Mouse (Mus musculus) T-helper 2 cell (primary cell): ENCODE results near the gene Slc4a2.

Source experiments
- in situ Hi-C: fragments of 300-600 bp; cut with MboI, MseI; formaldehyde crosslinking; loops from one replicate; pipeline ENCODE4 v1.15.1; 2025; ENCODE audit warnings: high pct_unique_total_duplicates

The Slc4a2 gene

DNA sequence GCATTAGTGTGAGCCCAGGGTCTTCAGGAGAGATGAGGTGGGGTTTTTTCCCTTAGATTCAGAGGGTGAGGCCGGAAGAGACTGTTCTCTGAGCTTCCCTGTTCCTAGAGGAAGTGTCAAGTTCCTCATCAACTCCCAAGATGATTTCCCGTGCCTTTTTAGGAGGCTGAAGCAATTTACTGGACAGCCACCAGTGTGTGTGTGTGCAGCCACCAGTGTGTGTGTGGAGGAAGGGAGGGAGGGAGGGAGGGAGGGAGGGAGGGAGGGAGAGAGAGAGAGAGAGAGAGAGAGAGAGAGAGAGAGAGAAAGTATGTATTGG lies 30.3 kb downstream of the Slc4a2 start:
- in situ Hi-C loops = loop anchor here (5.0 kb wide), 1 partner anchor 62 kb away; the partner anchor contains the start of genes Abcb8 and Atg9b

DNA sequence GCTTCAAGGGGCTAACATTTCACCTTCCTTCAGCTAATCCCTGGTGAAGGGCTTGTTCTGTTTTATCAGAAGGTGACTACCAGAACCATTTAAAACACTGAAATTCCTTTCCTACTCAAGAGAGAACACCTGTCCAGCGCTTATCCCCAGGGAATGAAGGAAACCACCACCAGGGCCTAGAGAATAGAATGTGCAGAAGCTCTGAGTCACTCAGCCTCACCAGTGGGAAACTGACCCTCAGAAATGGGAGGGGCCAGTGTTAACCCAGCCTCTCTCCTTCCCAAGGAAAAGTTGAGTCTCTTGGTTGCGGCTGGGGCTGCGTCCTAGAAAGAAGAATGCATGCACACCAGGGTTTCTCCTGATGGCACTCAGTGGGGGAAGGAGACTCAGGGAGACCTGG lies 31.4 kb downstream of the Slc4a2 start:
- in situ Hi-C loops = no loop called here

DNA sequence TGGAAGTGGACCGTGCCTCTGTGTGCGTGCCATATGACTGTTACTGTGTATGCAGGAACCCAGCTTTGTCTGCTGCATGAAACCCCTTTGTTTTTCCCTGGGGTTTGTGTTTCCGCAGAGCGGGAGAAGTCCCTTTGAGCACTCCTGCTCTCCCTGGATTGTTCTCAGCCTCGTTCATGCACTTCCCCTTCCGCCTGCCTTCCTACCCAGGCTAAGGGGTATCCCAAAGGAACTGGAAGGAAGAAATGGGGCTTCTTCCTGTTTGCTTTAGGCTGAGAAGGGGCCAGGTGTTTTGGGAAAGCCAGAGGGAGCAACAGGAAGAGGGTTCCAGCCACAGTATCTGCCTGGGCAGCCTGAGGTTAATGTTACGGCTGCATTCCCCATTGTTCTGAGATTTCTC lies 32.0 kb downstream of the Slc4a2 start:
- in situ Hi-C loops = no loop called here

DNA sequence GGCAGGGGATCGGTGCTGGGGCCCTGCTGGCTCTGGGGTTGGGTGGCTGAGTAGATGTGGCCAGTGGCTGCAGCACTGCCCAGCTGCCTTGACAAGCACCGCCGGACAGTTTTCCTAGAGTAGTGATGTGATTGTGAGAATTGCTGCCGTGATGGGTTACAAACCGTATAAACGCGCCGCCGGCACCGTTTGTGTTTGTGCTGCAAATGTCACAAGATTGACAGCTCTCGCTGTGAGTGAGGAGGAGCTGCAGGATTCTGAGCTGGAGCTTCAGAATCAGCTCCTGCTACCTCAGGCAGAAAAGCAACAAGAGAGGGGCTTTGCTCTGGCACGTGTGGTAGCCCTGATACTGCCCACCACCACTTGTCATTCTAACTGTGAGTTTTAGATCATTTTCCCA lies 43.1 kb downstream of the Slc4a2 start:
- in situ Hi-C loops = no loop called here

DNA sequence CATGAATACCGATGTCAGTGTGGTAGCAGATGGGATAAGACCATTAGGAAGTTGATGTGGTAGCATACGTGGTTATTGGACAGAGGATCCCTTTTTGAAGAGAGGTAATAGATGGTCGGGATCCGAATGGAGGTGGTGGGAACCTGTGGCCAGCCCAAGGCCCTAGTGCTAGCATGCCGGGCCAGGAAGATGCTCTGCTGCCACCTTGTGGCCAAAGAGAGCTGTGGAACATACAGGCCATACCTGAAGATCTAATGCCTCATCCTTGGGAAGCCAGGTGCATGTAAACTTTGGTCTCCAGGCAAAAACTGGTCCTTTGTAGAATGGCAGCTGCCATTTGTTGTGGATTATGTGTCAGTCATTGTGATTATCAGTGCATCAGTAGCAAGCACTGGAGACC lies 47.0 kb downstream of the Slc4a2 start:
- in situ Hi-C loops = no loop called here

DNA sequence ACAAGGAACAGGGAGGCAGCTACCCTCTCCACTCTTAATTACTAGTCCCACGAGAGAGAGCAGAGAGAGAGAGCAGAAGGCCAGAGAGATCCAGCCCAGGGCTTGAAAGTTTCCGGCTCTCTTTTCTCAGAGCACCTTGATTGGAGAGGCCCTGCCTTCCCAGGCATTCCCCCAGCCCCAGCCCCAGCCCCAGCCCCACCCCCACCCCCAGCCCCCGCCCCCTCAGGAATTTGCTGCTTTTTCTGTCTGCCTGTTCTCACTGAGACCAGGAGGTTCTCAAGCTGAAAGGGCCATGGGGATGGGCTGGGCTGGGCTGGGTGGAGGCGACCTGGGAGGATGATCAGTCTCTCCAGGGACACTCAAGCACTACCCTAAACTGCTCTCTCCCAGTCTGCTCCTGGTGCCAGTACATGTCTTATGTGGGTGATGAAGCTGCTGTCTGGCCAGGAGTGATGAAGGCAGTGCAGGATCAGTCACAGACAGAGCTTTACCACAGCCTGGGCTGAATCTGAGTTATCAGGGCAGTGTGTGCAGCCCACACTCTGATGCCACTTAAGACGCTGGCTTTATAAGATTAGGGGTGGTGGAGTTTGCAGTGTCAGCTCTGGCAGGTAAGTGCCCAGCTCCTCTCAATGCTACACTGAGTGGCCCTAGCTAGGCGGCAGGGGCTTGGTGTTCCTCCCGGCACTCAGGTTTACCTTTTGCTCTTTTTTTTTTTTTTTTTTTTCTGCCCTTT lies 49.4 kb downstream of the Slc4a2 start:
- in situ Hi-C loops = no loop called here

DNA sequence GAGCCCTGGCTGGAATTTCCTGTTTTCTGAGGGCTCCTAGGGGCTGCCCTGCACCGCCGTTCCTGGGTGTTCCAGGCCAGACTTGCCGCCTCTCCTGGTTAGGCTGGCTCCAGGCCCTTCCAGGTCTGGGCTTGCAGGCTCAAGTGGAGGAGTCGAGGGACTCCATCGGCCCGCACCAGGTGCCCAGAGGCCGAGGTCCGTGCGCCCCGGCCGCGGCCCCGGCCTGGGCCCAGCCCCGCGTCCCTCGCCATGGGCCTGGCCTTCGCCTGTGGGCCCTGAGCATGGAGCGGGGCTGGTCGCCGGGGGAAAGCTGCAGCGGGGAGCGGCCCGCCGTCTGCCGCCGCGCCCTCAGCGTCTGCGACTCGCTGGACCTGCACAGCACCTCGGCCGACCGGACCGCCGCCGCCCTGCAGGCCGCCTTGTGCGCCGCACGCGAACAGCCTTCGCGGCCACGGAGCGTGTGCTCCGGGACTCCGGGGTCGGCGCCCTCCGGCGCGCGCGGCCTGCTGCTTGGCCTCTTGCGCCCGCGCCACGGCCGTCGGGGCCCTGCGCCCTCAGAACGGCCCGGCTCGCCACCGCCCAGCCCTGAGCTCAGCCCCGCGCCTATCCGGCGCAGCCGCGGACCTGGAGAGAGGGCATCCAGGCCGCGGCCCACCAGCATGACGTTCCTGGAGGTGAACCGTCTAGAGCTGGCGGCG lies 50.5 kb downstream of the Slc4a2 start:
- in situ Hi-C loops = no loop called here

DNA sequence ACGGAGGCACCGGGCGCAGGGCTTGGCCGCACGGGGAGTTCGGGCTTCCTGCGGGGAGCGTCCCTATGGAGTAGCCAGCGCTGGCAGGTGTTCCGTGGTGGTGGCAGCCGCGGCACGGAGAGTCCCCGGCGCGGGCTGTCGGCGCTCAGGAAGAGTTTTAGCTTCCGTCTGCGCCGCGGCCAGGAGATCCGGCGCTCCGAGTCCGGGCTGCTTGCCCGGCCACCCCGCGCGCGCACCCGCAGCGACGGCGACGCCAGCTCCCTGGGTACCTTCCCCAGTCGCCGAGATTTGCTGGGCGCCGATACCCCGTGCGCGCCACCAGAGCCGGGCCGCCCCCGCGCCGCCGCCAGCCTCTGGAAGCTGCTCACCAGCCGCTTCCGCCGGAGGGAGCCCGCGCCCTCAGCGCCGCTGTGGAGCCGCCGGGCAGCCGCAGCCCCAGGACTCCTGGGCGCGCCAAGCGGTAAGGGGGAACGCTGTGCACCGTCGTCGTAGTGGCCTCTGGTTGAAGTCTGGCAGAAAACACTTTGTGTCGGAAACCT lies 51.2 kb downstream of the Slc4a2 start:
- in situ Hi-C loops = no loop called here

DNA sequence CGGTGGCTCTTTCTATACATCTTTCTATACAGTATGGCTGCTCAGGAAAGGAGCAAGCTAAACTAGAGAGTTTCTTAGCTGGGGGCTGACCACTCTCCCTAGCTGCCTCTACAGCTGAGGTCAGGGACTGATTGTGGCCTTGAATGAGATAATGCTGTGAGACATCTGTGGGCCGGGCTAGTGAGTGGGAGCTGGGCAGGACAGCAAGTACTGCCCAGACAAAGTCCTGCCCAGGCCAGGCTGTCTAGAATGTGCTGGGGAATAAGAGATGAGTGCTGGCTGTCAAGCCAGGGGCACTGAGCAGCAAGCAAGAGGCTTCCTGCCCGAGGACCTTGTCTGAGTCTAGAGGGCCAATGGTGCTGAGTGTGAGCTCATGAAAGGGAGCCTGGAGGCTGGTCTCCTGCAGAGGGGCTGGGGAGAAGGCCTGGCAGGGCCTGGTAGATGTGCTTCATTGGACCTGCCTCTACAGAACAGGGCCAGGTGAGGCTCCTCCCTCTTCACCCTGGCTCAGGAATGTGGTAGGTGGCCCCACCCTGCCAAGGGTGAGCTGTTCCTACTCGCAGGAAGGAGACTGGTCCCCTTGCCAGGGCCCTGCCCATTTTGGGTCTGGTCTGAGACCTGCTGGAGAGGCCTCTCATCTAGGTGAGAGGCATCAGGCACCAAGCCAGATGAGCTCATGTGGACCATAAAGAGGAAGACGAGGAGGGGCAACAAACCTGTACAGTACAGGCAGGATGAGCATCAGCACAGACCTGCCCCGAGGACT lies 52.0 kb downstream of the Slc4a2 start:
- in situ Hi-C loops = no loop called here

DNA sequence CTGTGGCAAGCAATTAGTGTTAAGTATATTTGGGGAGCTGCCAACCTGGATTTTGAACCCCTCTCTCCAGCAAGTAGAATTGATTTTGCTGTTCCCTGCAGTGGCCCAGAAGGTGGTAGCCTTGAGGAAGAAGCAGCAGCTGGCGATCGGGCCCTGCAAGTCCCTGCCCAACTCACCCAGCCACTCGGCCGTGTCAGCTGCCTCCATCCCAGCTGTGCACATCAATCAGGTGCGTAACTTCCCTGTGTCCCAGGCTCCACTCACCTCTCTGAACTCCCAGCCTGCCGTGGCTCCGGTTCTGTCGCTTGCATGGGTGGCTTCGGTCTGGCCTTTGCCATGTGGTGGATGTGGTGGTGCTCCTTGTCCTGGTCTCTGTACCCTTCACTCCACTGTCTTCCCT lies 54.3 kb downstream of the Slc4a2 start:
- in situ Hi-C loops = no loop called here

DNA sequence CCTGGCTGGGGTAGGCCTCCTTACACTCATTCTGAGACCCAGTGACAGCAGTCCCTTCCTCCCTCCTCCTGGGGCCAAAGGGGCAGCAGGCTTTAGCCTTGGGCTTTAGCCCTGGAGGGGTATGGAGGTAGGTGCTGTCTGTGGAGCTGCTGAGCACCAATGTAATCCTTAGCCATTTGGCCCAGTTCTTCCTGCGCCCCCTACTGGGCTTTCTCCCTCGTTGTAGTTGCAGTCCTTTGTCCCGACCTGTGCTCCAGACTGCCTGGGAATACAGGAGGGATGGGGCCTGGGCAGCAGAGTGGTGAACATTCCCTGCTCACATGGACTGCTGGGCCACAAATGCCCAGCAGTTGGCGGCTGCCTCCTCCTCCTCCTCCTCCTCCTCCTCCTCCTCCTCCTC lies 58.0 kb downstream of the Slc4a2 start:
- in situ Hi-C loops = no loop called here

DNA sequence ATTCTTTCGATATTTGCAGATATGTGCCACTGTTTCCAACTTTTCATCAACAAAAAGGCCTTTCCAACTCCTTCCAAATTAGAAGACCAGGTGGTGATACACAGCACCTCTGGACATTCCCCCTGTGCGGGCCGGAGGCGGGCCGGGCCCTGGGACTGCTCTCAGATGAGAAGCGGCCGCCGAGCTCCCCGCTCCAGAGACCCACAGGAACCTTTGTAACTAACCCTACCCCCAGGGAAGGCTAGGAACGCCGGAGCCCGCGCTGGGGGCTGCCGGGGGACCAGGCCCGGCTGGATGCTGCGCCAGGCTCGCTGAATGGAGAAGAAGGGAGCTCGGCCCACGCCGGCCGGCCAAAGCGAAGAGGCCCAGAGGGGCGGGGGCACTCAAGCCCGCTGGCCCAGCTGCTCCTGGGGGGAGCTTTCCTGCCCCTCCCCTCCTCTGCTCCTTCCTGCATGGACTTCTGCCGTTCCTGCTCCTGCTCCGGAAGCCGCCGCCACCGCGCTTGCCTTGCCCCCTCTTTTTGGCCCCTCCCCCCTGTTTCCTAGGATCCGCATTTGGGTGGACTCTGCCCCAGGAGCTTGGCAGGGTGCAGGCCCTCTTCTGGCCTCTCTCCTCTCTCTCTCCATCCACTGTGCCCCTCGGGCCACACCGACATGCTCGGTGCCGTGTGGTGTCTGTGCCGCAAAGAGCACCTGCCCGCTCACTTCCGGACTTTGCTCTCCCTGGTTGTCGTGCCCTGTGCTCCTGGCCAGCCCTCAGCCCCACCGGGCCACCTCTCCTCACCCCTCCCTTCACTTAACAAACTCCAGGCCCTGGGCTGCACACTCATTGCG lies 58.8 kb downstream of the Slc4a2 start:
- in situ Hi-C loops = no loop called here

DNA sequence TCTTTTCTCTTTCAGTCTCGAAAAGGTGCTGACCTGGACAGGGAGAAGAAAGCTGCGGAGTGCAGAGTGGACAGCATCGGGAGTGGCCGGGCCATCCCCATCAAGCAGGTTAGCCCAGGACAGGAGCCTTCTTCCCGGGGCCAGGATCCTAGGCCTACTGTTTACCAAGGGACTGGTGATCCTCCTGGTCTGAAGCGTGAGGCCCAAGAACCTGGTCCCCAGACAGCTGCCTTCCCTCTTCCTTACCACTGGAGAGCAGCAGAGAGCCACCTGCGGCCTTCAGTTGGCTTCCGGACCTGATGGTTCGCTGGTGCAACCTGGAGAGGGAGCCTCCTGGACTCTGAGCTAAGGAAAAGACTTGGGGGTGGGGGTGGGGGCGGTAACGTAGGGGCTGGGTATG lies 59.7 kb downstream of the Slc4a2 start:
- in situ Hi-C loops = no loop called here

DNA sequence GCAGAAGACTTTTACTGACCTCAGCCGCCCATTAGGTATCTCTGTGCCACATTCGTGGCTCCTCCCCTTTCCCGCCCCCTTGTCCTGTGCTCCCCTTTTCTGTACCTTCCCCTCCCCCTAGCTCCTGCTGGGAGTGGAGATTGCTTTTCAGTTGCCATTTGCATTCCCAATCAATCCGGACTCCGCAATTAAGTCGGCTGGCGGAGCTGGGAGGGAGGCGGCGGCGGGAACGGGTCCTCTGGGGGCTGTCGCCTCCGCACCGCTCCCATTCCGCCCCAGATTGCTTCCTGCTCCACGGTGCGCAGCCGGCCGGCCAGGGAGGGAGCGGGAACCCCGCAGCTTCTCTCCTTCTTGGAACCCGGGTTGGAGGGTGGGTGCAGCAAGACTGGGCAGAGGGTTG lies 61.3 kb downstream of the Slc4a2 start:
- in situ Hi-C loops = no loop called here

DNA sequence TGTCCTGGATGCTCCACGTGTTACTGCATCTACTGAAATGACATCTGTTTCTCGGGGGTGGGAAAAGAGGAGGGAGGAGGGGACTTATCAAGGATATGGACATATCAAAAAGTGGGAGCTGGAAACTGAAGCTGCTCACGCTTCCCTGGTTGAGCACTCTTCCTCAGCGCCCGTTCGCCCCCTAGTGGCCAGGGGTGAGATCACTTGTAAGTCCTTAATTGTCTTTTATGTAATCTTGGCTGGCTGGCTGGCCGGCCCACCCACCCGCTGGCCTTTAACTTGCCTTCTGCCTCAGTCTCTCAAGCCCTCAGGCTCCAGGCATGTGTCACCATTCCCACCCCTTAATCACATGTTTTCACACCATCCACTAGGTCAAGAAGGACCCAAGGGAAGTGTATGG lies 62.5 kb downstream of the Slc4a2 start:
- in situ Hi-C loops = no loop called here

DNA sequence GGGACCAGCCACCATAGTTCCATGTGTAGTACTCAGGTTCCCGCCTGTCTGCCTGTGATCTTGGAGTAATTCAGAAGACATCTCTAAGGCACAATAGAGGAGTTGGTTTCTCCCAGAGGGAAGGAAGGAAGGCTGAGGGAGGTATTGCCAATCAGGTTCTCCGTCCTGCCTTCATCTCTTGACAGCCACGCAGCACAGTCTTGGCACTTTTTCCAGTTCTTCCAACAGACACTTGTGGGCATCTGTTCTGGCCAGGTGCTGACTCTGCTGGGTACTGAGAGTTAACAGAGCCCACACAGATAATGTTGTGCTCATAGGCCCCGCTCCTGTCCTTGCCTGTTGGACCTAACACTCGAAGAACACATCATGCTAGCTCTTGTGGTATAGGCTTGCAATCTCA lies 63.1 kb downstream of the Slc4a2 start:
- in situ Hi-C loops = no loop called here

DNA sequence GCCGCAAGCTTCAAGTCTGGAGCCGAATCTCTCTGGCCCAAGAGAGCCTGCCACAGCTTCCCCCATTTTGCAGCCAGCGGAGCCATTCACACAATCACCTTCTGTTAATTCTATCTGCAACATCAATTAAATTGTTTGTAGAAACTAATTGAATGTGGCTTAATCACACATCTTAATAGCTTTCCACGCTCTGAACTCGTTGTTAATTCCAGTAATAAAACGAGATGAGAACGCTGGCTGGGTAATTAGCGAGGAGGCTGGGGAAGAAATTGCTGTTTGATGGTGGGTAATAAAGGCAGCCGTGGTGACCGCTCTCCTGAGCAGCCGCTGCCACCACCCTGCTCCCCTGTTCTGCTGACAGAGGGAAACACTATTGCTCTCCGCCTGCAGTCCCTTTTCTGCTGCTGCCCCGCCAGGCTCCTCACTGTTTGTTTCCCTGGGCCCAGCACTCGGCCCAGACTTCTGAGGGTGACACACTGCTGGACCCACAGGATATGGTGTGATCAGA lies 66.8 kb downstream of the Slc4a2 start:
- in situ Hi-C loops = no loop called here
